Mouse (Mus musculus) lung, adult 18-20 months (tissue): ENCODE results near the gene Rnf11.
"Not testable (repeated sequence)": the region's sequence is repeated elsewhere in the genome, so short reads cannot be mapped to it uniquely, and the experiment has no call there.

Experiments
- DNase-seq, 2 experiments: peaks; one replicate each; pipeline ENCODE4 v3.0.0; 2022; ENCODE audit warnings: mixed read lengths in 2 of 2

The Rnf11 gene

DNA sequence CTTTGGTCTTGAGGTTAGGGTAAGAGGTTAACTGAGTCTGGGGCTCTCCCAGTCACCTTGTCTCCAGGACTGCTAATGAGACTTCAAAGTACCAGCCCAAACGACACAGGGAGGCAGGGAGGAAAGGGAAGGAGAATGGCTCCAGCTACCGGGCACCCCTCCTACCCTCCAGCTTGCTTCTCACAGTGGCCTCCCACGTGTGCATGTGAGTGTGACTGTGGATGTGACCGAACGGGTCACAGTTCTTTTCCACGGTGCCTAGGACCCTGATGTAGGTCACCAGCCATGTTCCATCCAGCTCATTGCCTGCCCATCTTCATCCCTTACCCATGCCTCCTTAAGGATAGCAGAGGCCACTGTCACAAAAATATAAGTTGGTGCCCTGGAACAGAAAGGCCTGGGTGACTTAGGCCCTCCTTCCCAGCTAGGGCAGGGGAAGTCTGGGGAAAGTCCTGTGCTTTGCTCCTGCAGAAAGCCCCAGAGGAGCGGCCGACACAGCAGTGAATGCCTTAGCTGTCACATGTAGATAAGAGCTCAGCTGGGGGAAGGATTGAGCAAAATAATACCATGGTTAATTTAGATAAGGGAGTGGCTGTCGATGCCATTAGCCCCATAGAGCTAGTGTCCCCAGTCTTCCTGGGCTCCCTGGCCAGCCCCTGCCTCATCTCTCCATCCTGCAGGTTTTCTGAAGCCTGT is 73.7 kb downstream of the Rnf11 start:
- no peak for DNase-seq

DNA sequence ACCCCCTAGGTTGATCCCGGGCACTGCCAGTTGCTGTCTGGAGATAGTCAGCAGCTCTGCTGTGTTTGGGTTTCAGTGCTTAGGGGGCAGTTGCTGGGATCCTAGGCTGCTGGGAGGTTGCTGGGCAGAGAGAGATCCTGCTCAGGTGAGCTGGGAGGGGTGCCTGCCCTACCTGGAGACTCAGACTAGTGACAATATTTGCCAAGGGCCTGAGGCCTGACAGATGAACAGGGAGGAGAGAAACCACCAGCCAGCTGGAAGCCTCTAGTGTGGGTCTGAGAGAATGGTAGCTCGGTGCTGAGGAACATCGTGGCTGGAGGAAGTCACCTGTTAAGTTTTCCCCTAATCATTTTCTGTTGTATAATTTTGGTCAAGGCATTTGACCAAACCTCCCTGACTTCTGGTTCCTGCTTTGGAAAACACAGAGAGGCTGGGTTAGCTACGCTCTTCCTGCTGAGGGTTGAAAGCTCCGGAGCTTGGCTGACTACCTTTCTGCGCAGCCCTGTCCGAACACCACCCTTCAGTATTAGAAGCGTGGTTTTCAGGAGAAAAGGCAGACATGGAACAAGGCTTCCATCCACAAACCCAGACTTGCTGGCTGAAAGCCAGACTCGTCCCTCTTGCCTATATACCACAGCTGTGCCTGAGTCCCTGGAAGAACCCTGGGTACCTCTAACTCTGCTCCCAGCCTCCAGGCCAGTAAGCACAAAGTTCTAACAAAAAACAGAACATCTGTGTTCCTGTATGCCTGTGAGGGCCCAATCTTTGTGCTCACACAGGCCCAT is 76.6 kb downstream of the Rnf11 start:
- DNase-seq: peak in 1 of 2 experiments; percentile 25

DNA sequence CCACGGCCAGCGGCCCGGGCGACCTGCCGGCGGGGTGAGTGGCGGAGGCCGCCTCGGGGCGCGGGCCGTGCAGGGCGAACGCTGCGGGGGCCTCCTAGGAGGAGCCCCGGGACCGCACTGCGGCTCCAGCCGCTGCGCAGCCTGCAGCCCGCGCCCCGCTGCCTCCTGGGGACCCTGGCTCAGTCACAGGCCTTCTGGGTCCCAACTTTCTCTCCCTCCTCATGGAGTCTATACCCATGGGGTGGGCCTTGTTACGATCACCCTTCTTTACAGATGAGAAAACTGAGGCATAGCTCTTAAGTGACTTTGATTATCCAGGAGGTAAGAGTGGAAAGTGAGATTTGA is 77.4 kb downstream of the Rnf11 start:
- DNase-seq: no peak

DNA sequence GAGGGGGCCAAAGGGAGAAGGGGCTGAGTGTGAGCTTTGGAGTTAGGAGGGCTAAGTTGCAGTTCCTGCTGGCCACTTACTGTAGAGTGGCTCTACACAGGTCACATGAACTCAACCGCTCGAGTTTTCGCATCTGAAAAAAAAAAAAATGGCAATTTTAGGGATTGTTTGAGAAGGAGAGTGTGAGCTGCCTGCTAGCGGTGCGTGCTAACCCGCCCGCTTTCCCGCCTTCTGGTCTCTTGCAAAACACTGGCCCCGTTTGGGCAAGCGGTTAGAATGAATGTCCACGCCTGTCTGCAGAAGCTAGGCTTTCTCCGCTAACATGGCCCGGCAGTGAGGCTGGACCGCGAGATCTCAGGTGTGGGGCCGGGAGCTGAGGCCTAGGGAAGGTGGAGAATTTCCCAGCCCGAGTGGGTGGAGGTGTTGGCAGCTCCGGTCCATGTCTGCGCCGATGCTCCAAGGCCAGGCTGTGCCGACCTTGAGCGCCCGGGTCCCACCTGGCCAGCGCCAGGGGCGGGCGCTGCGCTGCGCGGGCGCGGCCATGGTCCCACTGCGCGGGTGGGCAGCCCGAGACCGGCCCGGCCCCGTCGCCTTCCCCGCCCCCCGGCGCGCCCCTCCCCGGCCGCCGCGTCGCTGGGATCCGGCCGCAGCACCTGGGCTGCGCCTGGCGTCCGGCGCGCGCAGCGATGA is 77.9 kb downstream of the Rnf11 start, which contains the start of gene Ttc39a:
TSS of gene Ttc39a (plus strand) at position 138 of the 690 bp plus-strand sequence.
- DNase-seq: peak; percentile 48 to 64

DNA sequence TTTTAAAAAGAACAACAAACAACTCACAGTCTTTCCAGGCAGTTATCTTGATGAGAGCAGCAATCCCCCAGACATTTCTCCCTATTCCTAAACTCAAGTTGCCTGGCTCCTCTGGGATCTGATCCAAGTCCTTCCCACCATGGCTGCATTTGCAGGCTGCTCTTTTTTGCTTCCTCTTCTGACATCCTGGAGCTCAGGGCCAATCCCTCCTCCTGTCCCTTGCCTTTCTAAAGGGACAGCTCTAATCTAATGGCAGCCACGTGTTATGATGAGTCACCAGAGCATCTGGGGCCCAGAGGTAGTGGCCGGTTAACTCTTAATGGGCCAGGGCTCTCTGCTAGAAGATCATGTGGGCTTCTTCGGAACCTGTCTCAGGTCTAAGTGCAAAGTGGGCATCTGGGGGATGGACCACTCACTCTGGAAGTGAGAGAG is 78.5 kb downstream of the Rnf11 start:
- DNase-seq: peak; percentile 61 to 74

DNA sequence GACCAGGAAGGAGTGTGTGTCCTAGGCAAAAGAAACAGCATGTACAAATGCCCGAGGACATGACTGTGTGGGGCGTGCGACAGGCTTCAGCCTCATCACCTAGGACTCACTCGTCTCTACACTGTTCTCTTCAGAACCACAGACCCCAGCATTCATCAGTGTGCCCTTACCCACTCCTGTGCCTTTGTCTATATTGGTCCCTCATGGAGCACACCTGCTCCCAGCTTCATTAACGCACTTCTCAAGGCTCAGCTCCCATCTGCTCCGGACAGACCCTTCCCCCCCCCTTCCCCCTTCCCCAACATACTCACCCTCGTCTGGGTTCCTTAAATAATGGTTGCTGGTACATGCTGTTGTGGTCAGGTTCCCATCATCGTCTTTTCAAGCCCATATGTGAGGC is 79.1 kb downstream of the Rnf11 start:
- no peak for DNase-seq

DNA sequence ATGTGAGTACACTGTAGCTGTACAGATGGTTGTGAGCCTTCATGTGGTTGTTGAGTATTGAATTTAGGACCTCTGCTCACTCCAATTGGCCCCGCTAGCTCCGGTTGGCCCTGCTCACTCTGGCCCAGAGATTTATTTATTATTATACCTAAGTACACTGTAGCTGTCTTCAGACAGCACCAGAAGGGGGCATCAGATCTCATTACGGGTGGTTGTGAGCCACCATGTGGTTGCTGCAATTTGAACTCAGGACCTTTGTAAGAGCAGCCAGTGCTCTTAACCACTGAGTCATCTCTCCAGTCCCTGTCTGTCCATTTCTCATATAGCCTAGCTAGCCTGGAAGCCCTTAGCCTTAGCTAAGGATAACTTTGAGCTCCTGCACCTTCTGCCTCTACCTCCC is 79.6 kb downstream of the Rnf11 start:
- DNase-seq: not testable (repeated sequence)

DNA sequence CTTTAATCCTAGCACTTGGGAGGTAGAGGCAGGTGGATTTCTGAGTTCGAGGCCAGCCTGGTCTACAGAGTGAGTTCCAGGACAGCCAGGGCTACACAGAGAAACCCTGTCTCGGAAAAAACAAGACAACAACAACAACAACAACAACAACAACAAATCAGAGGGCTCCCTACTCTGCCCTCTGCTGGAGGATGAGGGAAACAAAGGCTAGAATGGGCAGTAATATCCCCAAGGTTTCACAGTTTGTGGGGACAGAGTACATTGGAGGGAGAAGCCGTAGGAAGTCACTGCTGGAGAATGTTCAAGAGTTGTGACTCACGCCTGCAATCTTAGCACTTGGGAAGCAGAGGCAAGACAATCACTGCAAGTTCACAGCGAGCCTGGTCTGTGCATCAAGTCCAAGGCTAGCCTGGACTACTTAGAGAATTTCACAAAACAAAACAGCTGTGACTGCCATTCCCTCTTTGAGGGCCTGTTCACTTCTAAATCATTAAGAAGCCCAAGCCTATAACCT is 83.3 kb downstream of the Rnf11 start:
- no peak for DNase-seq
